Mouse (Mus musculus) right cerebral cortex, postnatal 25 days (tissue): ENCODE results near the gene Tmem260.

ENCODE experiments used
- DNase-seq: peaks from one replicate; pipeline ENCODE4 v3.0.0; 2022

The Tmem260 gene

DNA sequence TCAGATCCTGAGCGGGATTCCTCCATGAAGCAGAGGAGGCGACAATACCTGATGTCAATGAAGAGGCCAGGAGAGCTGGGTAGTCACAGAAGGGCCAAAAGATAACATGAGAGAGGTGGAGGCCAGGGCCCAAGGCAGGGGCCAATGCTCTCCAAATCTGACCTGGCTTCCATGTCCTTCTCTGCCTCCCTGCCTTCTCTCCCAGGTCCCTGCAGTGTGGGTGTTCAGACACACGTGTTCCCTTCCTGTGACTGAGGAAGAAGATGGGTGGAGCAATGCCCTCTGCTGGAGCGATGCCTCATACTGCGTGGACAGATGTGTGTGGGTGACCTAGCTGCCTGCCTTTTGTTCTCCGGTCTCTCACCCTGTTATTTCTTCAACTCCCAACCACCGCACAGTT is 113.8 kb downstream of the Tmem260 start:
- no peak for DNase-seq

DNA sequence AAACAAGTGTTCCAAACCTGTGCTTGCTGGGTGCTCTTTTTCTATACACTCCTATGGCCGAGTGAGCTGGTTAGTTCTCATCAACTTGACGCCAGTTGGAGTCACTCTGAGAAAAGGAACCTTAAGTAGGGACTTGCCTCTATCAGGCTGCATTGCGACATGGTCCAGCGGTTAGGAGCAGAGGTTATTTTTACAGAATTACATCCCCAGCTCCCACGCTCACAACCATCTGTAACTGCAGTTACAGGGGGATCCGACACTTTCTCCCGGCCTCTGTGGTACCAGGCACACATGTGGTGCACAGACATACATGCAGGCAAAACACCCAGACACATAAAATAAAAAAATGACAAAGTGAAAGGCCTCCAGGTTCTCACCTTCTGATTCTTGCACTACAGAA is 120.7 kb downstream of the Tmem260 start:
- DNase-seq, result no peak
